Mouse (Mus musculus): ENCODE results near the gene Cecr2. TPM values are rescaled to one million over a fixed set of nuclear protein-coding genes. Genes with fewer than 3 reads are reported as not detected.
"Not testable (repeated sequence)": the region's sequence is repeated elsewhere in the genome, so short reads cannot be mapped to it uniquely, and the experiment has no call there.

Gene Cecr2
- polyA plus RNA-seq, 1 experiment from 2014 or later, result 8.5 TPM

DNA sequence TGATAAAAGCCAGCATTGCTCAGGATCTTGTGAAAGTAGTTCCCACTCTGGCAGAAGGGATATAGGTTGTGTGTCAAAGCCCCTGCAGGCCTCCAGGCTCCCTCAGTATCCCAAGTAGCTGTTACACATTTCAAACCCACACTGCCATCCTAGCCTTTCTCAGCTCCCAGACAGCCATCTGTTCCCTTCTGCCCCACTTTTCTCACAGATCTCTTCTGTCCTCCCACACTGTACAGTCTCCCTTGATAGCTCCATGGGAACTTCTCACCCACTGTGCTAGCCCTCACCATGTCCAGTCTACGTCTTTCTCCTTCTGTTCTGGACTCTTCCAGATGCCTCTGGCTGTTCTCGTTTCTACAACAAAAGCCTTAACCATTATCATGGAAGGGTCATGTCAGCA, 129.9 kb downstream of the Cecr2 start:
- H3K4me1 ChIP-seq (replicated peaks), result 0 out of 2 replicates have a peak, but pooled peaks cover under 1% of the 10 kb centered on the region
- WGBS, result 80% methylated on average over 2 of the region's 2 CpGs
- no peaks in the 10 kb centered on the region for H3K27me3 ChIP-seq
- no peak for ATAC-seq (ENCODE audit: insufficient number of reproducible peaks, insufficient read depth, low FRiP score, low TSS enrichment, low read depth)
- peaks cover 93% of the 10 kb centered on the region for H3K36me3 ChIP-seq
- no peak overlapping the region for H3K4me2 ChIP-seq
- H3K4me3 ChIP-seq (replicated peaks), result no peak overlapping the region
- no peak overlapping the region for H3K9ac ChIP-seq (replicated peaks)
- H3K9me3 ChIP-seq, result no peaks in the 10 kb centered on the region
- no peak overlapping the region for H3K27ac ChIP-seq

DNA sequence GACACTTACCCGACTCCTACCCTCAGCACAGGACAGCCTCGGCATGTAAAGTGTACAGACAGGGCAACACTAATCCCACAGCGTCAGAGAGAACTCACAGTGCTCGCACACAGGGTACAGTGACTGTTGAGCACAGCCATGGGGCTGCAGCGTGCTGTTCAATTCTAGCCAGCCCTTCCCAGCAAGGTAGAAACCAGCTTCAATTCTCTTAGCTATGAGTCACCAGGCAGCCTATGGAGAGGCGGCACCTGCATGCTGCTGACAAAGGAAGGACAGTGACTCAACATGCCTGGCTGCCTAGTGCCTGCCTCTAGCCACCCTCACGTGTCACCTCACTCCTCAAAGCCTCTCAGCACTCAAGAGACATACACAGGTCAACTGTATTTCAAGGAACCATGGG, 131.8 kb downstream of the Cecr2 start:
- no peak for ATAC-seq (ENCODE audit: insufficient number of reproducible peaks, insufficient read depth, low FRiP score, low TSS enrichment, low read depth)
- H3K9me3 ChIP-seq, result no peaks in the 10 kb centered on the region
- no peaks in the 10 kb centered on the region for H3K27me3 ChIP-seq
- H3K36me3 ChIP-seq, result peaks cover 97% of the 10 kb centered on the region
- WGBS, result 90% methylated on average over 7 of the region's 7 CpGs
- no peak overlapping the region for H3K27ac ChIP-seq
- H3K4me1 ChIP-seq (replicated peaks), result no peaks in the 10 kb centered on the region
- no peak overlapping the region for H3K4me2 ChIP-seq
- no peak overlapping the region for H3K4me3 ChIP-seq (replicated peaks)
- no peak overlapping the region for H3K9ac ChIP-seq (replicated peaks)

DNA sequence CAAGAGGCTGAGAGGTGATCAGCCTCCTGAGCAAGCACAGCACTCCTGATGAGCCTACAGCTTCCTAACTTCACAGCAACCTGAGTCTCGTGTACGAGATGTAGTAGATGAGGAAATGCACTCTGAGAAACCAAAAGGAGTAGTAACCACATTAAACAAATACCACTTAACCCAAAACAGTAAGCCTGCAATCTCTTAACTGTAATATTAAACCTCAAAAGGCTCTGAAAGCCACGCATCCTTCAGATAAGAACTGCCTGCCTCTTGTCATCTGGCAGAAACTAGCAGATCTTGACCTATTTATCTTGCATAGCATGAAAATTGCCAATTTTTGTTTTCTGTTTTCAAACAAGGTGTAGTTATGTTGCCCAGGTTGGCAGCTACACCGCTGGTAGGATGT, 132.7 kb downstream of the Cecr2 start:
- 91% methylated on average over 4 of the region's 4 CpGs for WGBS

DNA sequence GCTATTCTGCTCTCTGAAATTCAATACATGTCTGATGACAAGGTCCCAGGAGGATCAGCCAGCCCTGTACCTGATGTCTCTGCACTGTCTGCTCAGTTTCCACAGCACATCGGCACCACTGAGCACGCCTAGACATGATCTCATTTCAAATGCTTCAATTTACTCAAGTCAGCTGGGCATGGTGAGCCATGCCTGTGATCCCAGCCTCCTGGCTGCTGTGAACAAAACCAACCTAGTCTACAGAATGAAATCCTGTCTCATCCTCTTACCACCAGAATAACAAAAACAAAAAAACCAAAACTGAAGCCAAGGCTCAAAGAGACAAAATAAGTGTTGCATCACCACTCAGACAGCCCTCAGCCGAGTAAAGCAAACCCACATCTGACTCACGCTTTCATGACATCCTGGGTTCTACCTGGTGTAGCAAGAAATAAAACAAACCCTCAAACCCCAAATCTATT, 133.4 kb downstream of the Cecr2 start:
- Histone ChIP-seq H3K4me3 (replicated peaks) (no peak overlapping the region), H3K27ac (no peak overlapping the region), H3K4me1 (replicated peaks) (no peaks in the 10 kb centered on the region), H3K36me3 (peaks cover 97% of the 10 kb centered on the region), H3K9me3 (no peaks in the 10 kb centered on the region), H3K27me3 (no peaks in the 10 kb centered on the region), H3K9ac (replicated peaks) (no peak overlapping the region), H3K4me2 (no peak overlapping the region)
- WGBS, result 89% methylated on average over 4 of the region's 4 CpGs
- no peak for ATAC-seq (ENCODE audit: insufficient number of reproducible peaks, insufficient read depth, low FRiP score, low TSS enrichment, low read depth)

More for the DNA sequence above, 132.7 kb downstream of the Cecr2 start:
- Histone ChIP-seq H3K4me1 (replicated peaks) (no peaks in the 10 kb centered on the region), H3K27me3 (no peaks in the 10 kb centered on the region), H3K27ac (no peak overlapping the region), H3K36me3 (peaks cover 97% of the 10 kb centered on the region), H3K9me3 (no peaks in the 10 kb centered on the region), H3K4me2 (no peak overlapping the region), H3K9ac (replicated peaks) (no peak overlapping the region), H3K4me3 (replicated peaks) (no peak overlapping the region)
- no peak for ATAC-seq (ENCODE audit: insufficient number of reproducible peaks, insufficient read depth, low FRiP score, low TSS enrichment, low read depth)

DNA sequence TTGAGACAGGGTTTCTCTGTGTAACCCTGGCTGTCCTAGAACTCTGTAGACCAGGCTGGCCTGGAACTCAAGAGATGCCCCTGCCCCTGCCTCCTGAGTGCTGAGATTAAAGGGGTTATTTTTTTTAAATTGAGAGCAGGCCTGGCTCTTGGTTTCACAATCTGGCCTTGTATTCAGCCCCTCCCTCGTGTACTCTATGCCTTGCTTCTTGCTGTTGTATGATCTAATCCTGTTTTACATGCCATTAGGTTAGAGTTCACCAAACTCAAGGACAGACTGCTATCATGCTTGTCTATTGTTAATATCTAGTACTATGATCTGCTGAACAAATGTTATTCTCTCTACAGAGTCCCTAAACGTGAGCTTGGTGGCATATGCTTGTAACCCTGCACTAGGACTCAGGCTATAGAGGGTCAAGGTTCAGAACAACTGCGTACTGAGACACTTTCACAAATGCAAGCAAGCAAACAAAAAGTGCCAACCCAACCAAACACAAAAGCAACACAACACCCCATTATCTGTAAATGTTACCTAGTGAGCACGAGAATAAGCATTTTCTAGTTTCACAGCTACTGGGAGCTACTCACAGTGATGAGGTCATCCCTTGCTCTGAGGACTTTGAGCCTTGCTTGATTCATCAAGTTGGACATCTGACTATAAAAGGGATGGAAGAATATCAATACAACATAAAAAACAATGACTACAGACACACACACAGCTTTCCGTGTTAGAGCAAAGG, 141.0 kb downstream of the Cecr2 start:
- Histone ChIP-seq H3K27me3 (no peaks in the 10 kb centered on the region), H3K9me3 (no peaks in the 10 kb centered on the region), H3K4me1 (replicated peaks) (no peaks in the 10 kb centered on the region), H3K27ac (no peak overlapping the region), H3K4me2 (no peak overlapping the region), H3K36me3 (peaks cover 93% of the 10 kb centered on the region), H3K9ac (replicated peaks) (no peak overlapping the region), H3K4me3 (replicated peaks) (no peak overlapping the region)
- no peak for ATAC-seq (ENCODE audit: insufficient number of reproducible peaks, insufficient read depth, low FRiP score, low TSS enrichment, low read depth)
- WGBS, result 88% methylated on average over 5 of the region's 5 CpGs

DNA sequence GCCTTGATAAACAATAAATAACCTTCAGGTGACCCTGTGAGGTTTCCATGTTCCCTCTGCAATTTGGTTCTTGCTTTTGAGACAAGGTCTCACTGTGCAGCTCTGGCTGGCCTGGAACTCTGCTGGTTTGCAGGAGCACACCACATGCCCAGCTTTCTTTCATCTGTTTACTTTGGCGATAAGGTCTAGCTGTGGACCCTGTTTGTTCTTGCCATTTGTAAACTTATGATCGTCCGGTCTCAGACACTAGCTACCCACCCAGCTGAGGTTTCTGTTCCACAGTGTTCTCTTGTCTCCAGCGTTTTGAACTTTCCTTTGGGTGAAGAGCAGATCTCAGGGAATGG, 141.5 kb downstream of the Cecr2 start:
- Histone ChIP-seq H3K27me3 (no peaks in the 10 kb centered on the region), H3K4me2 (no peak overlapping the region), H3K9ac (replicated peaks) (no peak overlapping the region), H3K4me1 (replicated peaks) (no peaks in the 10 kb centered on the region), H3K9me3 (no peaks in the 10 kb centered on the region), H3K27ac (no peak overlapping the region), H3K36me3 (peaks cover 88% of the 10 kb centered on the region), H3K4me3 (replicated peaks) (no peak overlapping the region)
- ATAC-seq (ENCODE audit: insufficient number of reproducible peaks, insufficient read depth, low FRiP score, low TSS enrichment, low read depth), result no peak
- 96% methylated on average over 4 of the region's 4 CpGs for WGBS

DNA sequence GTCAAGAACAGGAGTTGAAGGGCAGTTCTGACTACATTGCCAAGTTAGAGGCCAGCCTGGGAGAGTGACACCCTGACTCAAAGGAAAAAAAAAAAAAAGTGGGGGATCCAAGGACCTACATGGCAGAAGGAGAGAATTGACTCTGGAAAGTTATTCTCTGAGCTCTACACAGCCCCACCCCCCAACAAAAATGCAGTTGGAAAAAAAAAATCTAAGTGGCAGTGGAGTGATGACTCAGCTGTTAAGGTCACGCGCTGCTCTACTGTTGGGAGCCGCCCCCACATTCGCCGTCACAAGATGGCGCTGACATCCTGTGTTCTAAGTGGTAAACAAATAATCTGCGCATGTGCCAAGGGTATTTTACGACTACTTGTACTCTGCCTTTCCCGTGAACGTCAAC, 145.8 kb downstream of the Cecr2 start:
- H3K9me3 ChIP-seq; H3K27me3 ChIP-seq; ATAC-seq (ENCODE audit: insufficient number of reproducible peaks, insufficient read depth, low FRiP score, low TSS enrichment, low read depth); H3K27ac ChIP-seq; H3K4me3 ChIP-seq (replicated peaks); H3K4me2 ChIP-seq; H3K9ac ChIP-seq (replicated peaks); H3K4me1 ChIP-seq (replicated peaks): not testable (repeated sequence)
- 99% methylated on average over 10 of the region's 10 CpGs for WGBS
- H3K36me3 ChIP-seq, result peaks cover 49% of the 10 kb centered on the region

DNA sequence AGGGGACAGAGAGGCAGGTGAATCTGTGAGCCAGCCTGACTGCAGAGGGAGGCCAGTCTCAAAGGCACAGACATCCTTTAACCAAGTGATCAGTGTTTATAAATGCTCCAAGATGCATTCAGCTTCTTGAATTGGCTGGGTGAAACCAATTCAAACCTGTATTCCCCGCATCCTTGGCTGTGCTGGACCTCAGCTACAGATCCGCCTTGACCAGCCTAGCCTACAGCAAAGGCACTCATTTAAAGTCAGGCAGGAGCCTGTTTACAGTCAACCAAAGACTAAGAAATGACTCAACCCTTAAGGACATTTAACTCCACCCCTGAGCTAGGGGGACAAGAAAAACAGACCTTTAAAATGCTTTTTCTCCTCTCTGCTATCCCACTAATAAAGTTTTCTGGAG, 153.1 kb downstream of the Cecr2 start:
- Histone ChIP-seq H3K4me1 (replicated peaks) (peaks cover 13% of the 10 kb centered on the region), H3K36me3 (peaks cover 23% of the 10 kb centered on the region), H3K9me3 (no peaks in the 10 kb centered on the region), H3K27ac (no peak overlapping the region), H3K4me2 (no peak overlapping the region), H3K9ac (replicated peaks) (no peak overlapping the region), H3K27me3 (no peaks in the 10 kb centered on the region), H3K4me3 (replicated peaks) (no peak overlapping the region)
- ATAC-seq (ENCODE audit: insufficient number of reproducible peaks, insufficient read depth, low FRiP score, low TSS enrichment, low read depth), result no peak
- 97% methylated on average over 2 of the region's 2 CpGs for WGBS

DNA sequence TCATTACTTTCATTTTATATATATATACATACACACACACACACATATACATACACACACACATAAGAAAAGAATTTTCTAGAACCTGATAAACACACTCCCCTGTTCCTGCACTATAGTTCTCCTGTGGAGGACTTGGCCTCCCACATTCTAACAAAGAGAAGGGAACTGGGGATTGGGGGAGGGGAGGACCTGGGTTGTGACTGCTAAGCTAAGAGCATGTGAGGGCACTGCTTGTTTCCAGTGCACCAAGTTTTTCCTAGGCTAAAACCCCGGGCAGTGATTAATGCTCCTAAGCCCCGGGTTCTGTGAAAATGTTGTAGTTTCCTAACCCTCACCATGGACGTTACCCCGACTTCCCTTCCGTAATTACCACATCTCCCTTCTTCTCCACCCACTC, 154.0 kb downstream of the Cecr2 start:
- 86% methylated on average over 5 of the region's 5 CpGs for WGBS
- Histone ChIP-seq H3K27me3 (no peaks in the 10 kb centered on the region), H3K9ac (replicated peaks) (no peak overlapping the region), H3K4me3 (replicated peaks) (no peak overlapping the region), H3K4me1 (replicated peaks) (peaks cover 13% of the 10 kb centered on the region), H3K9me3 (no peaks in the 10 kb centered on the region), H3K27ac (no peak overlapping the region), H3K4me2 (no peak overlapping the region), H3K36me3 (peaks cover 23% of the 10 kb centered on the region)
- ATAC-seq (ENCODE audit: insufficient number of reproducible peaks, insufficient read depth, low FRiP score, low TSS enrichment, low read depth), result no peak

Small RNA genes within 50 kb of the gene (microRNA-seq; reads per million reads assigned to microRNA genes)
- not detected for gene Gm25193

Other genes starting within 250 kb of the Cecr2 start
- gene Il17ra, start 203.1 kb upstream of the Cecr2 start, polyA plus RNA-seq (2016; fragmentation: Nextera tagmentation; extraction: Ambion mirVana), result 3.8 and 4.8 TPM in 2 replicates
- 0.31 TPM in 2 replicates for gene Tmem121b, start 172.6 kb upstream of the Cecr2 start, polyA plus RNA-seq (2016; fragmentation: Nextera tagmentation; extraction: Ambion mirVana)
- gene Hdhd5, start 135.1 kb upstream of the Cecr2 start, polyA plus RNA-seq (2016; fragmentation: Nextera tagmentation; extraction: Ambion mirVana), result 21.7 and 22.1 TPM in 2 replicates
- gene Slc25a18, start 107.2 kb downstream of the Cecr2 start, polyA plus RNA-seq (2016; fragmentation: Nextera tagmentation; extraction: Ambion mirVana), result 0.10 TPM in 1 of 2 replicates, not detected in the other
- 109 TPM in 2 replicates for gene Atp6v1e1, start 156.4 kb downstream of the Cecr2 start, polyA plus RNA-seq (2016; fragmentation: Nextera tagmentation; extraction: Ambion mirVana)
- gene Bcl2l13, start 169.8 kb downstream of the Cecr2 start, polyA plus RNA-seq (2016; fragmentation: Nextera tagmentation; extraction: Ambion mirVana), result 34.4 and 43.2 TPM in 2 replicates

All from limb, embryonic 12.5 days (tissue).